Mouse (Mus musculus) hindbrain, embryonic 11.5 days (tissue): ENCODE results near the gene Cnih1. TPM values are rescaled to one million over a fixed set of nuclear protein-coding genes. Genes with fewer than 3 reads are reported as not detected.
A peak's percentile ranks its signal among the peaks of the same experiment; 100 is the strongest.
"Not testable (repeated sequence)": the region's sequence is repeated elsewhere in the genome, so short reads cannot be mapped to it uniquely, and the experiment has no call there.

Experiments
- ATAC-seq: fragments of 200-750 bp; cut with Nextera tagmentation; 2 replicates; pipeline ENCODE4 v1.8.0; 2017; ENCODE audit warnings: mild to moderate bottlenecking, moderate TSS enrichment, moderate library complexity; ENCODE audit not compliant: low FRiP score
- DNase-seq: peaks from one replicate; pipeline ENCODE4 v3.0.0-alpha.2; 2015; ENCODE audit warnings: low spot score
- H3K27ac ChIP-seq: fragments of 300-500 bp; sonication (generic); 2 replicates; pipeline ENCODE4 v1.5.1; 2014; ENCODE audit warnings: mild to moderate bottlenecking, low read depth, low read length
- H3K27me3 ChIP-seq: fragments of 300-500 bp; sonication (generic); 2 replicates; pipeline ENCODE4 v1.6.1; 2014; ENCODE audit warnings: mild to moderate bottlenecking, low read length, moderate library complexity, mixed read lengths; ENCODE audit not compliant: control insufficient read depth, insufficient read depth
- H3K36me3 ChIP-seq: fragments of 300-500 bp; sonication (generic); 2 replicates; pipeline ENCODE4 v1.6.1; 2014; ENCODE audit warnings: mild to moderate bottlenecking, low read length, moderate library complexity, mixed read lengths; ENCODE audit not compliant: control insufficient read depth, insufficient read depth
- H3K4me1 ChIP-seq: fragments of 300-500 bp; sonication (generic); replicated peaks from 2 replicates; pipeline ENCODE4 v1.6.1; 2014; ENCODE audit warnings: low read length, mixed read lengths; ENCODE audit not compliant: control insufficient read depth, insufficient read depth
- H3K4me2 ChIP-seq: fragments of 300-500 bp; sonication (generic); replicated peaks from 2 replicates; pipeline ENCODE4 v1.6.1; 2014; ENCODE audit warnings: mild to moderate bottlenecking, low read depth, low read length
- H3K4me3 ChIP-seq: fragments of 300-500 bp; sonication (generic); 2 replicates; pipeline ENCODE4 v1.5.1; 2014; ENCODE audit warnings: low read depth, low read length
- H3K9ac ChIP-seq: fragments of 300-500 bp; sonication (generic); 2 replicates; pipeline ENCODE4 v1.6.1; 2014; ENCODE audit warnings: low read depth, low read length
- H3K9me3 ChIP-seq: fragments of 300-500 bp; sonication (generic); 2 replicates; pipeline ENCODE4 v1.6.1; 2016; ENCODE audit warnings: low read length; ENCODE audit not compliant: control insufficient read depth
- WGBS: fragments of 180-500 bp; shearing (Covaris S2); extraction: QIAGEN DNeasy Blood & Tissue Kit; methylation state at CpG from one replicate; pipeline ENCODE4 v1.1.7; 2014; 5-methylcytosine and 5-hydroxymethylcytosine counted together
- polyA plus RNA-seq: library from polyadenylated mRNA; unstranded; fragments of >200 nt; fragmentation: Nextera tagmentation; extraction: Ambion mirVana; gene quantifications from 2 replicates; pipeline ENCODE4 v1.2.1, GENCODE M21; 2014

The Cnih1 gene
- polyA plus RNA-seq, 1 experiment from 2014 or later: 231 TPM

GRCm38 (mm10) chr14:46821271-46821872 lies 33.2 kb upstream of the Cnih1 start:
- ATAC-seq (no peak), DNase-seq (no peak)
- Histone ChIP-seq H3K36me3 (no peaks in the 10 kb centered on the region), H3K4me2 (peak overlapping the region; percentile 71), H3K27ac (peak overlapping the region; percentile 70), H3K27me3 (no peaks in the 10 kb centered on the region; the same call in 1 of the 2 replicates), H3K4me3 (peak overlapping the region; percentile 69), H3K9me3 (no peaks in the 10 kb centered on the region), H3K4me1 (peaks cover 3% of the 10 kb centered on the region; the same call in 1 of the 2 replicates), H3K9ac (peak overlapping the region; percentile 69)
- WGBS: 1% methylated on average over 11 of the region's 11 CpGs

GRCm38 (mm10) chr14:46819961-46820360 lies 31.8 kb upstream of the Cnih1 start:
- H3K27me3 ChIP-seq, H3K27ac ChIP-seq, H3K4me2 ChIP-seq, ATAC-seq, H3K4me3 ChIP-seq, H3K9me3 ChIP-seq, H3K4me1 ChIP-seq, H3K36me3 ChIP-seq, H3K9ac ChIP-seq, DNase-seq: not testable (repeated sequence)
- WGBS: 89% methylated on average over 5 of the region's 6 CpGs

GRCm38 (mm10) chr14:46818743-46819142 lies 30.5 kb upstream of the Cnih1 start:
- H3K27ac ChIP-seq: no peak overlapping the region
- no peak overlapping the region for H3K9ac ChIP-seq
- H3K36me3 ChIP-seq: no peaks in the 10 kb centered on the region
- no peak for DNase-seq
- H3K27me3 ChIP-seq: no peaks in the 10 kb centered on the region; the same call in 1 of the 2 replicates
- no peaks in the 10 kb centered on the region for H3K9me3 ChIP-seq
- H3K4me1 ChIP-seq: peaks cover 3% of the 10 kb centered on the region; the same call in 1 of the 2 replicates
- WGBS: 93% methylated on average over 7 of the region's 7 CpGs
- no peak for ATAC-seq
- no peak overlapping the region for H3K4me2 ChIP-seq
- H3K4me3 ChIP-seq: no peak overlapping the region

- 91% methylated on average over 8 of the region's 8 CpGs for WGBS
- no peak for ATAC-seq
Measured at GRCm38 (mm10) chr14:46816916-46817622, 28.9 kb upstream of the Cnih1 start.

GRCm38 (mm10) chr14:46815640-46816039 lies 27.4 kb upstream of the Cnih1 start:
- Histone ChIP-seq H3K4me3 (no peak overlapping the region), H3K9ac (no peak overlapping the region), H3K36me3 (no peaks in the 10 kb centered on the region), H3K4me1 (no peaks in the 10 kb centered on the region), H3K4me2 (no peak overlapping the region), H3K27ac (no peak overlapping the region), H3K27me3 (no peaks in the 10 kb centered on the region), H3K9me3 (no peaks in the 10 kb centered on the region)
- 81% methylated on average over 6 of the region's 6 CpGs for WGBS
- no peak for ATAC-seq
- DNase-seq: no peak

More at GRCm38 (mm10) chr14:46816916-46817622, 28.9 kb upstream of the Cnih1 start:
- no peaks in the 10 kb centered on the region for H3K36me3 ChIP-seq
- peaks cover 3% of the 10 kb centered on the region; the same call in 1 of the 2 replicates for H3K4me1 ChIP-seq
- no peak overlapping the region for H3K4me2 ChIP-seq
- H3K4me3 ChIP-seq: no peak overlapping the region
- no peak overlapping the region for H3K9ac ChIP-seq
- H3K27me3 ChIP-seq: no peaks in the 10 kb centered on the region
- no peak for DNase-seq
- no peak overlapping the region for H3K27ac ChIP-seq
- H3K9me3 ChIP-seq: no peaks in the 10 kb centered on the region

GRCm38 (mm10) chr14:46807927-46808326 lies 19.7 kb upstream of the Cnih1 start:
- H3K36me3 ChIP-seq: no peaks in the 10 kb centered on the region
- no peak overlapping the region for H3K9ac ChIP-seq
- WGBS: 85% methylated on average over 3 of the region's 3 CpGs
- no peak overlapping the region for H3K4me3 ChIP-seq
- no peak for DNase-seq
- H3K4me1 ChIP-seq: no peaks in the 10 kb centered on the region
- ATAC-seq: no peak
- H3K27me3 ChIP-seq: no peaks in the 10 kb centered on the region
- no peaks in the 10 kb centered on the region for H3K9me3 ChIP-seq
- H3K4me2 ChIP-seq: no peak overlapping the region
- H3K27ac ChIP-seq: no peak overlapping the region

- Histone ChIP-seq H3K4me3 (no peak overlapping the region), H3K4me2 (no peak overlapping the region), H3K27me3 (no peaks in the 10 kb centered on the region), H3K9ac (no peak overlapping the region), H3K4me1 (no peaks in the 10 kb centered on the region), H3K36me3 (no peaks in the 10 kb centered on the region), H3K27ac (no peak overlapping the region), H3K9me3 (no peaks in the 10 kb centered on the region)
- no peak for DNase-seq
- 85% methylated on average over 5 of the region's 5 CpGs for WGBS
- no peak for ATAC-seq
Measured at GRCm38 (mm10) chr14:46806186-46806585, 18.0 kb upstream of the Cnih1 start.

GRCm38 (mm10) chr14:46803791-46804190 lies 15.6 kb upstream of the Cnih1 start:
- Histone ChIP-seq H3K4me3 (no peak overlapping the region), H3K36me3 (no peaks in the 10 kb centered on the region), H3K9me3 (no peaks in the 10 kb centered on the region), H3K27me3 (no peaks in the 10 kb centered on the region), H3K9ac (no peak overlapping the region), H3K4me1 (no peaks in the 10 kb centered on the region), H3K27ac (no peak overlapping the region), H3K4me2 (no peak overlapping the region)
- ATAC-seq (no peak), DNase-seq (no peak)
- WGBS: 91% methylated on average over 1 of the region's 1 CpGs

GRCm38 (mm10) chr14:46803259-46803658 lies 15.0 kb upstream of the Cnih1 start:
- Histone ChIP-seq H3K9me3 (no peaks in the 10 kb centered on the region), H3K36me3 (no peaks in the 10 kb centered on the region), H3K9ac (no peak overlapping the region), H3K27me3 (no peaks in the 10 kb centered on the region), H3K27ac (no peak overlapping the region), H3K4me1 (no peaks in the 10 kb centered on the region), H3K4me3 (no peak overlapping the region), H3K4me2 (no peak overlapping the region)
- DNase-seq: no peak
- no peak for ATAC-seq
- 92% methylated on average over 4 of the region's 4 CpGs for WGBS
